Mouse (Mus musculus): ENCODE measurements around the gene Gm20741.

Gene Gm20741

DNA sequence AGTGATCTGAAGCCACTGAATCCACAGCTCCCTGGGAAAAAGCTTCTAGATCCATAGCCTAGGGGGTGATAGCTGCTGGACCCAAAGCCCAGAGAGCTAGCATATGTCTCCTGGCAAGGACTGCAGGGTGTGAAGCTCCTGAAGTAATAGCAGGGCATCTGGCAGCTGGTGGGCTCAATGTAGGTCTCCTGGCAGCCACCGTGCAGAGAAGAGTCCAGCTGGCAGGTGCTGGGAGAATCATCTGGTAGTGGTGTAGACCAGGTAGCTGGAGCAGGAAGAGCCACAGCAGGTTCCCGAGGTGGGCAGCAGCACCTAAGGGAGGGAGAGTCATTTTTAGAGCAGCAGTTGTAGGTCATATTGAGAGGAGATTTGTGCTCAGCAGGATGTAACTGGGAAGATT is at the start of gene Gm20741:
Gene Gm20741, minus strand, starts transcription at position 394 of the 400 bp plus-strand sequence.
- no peak for DNase-seq (ENCODE audit: low read depth, low spot score)

- no peak for DNase-seq (ENCODE audit: low read depth, low spot score)
These were observed 39.4 kb upstream of the Gm20741 start for GRCm38 (mm10) chr16:88851450-88851849.

DNA sequence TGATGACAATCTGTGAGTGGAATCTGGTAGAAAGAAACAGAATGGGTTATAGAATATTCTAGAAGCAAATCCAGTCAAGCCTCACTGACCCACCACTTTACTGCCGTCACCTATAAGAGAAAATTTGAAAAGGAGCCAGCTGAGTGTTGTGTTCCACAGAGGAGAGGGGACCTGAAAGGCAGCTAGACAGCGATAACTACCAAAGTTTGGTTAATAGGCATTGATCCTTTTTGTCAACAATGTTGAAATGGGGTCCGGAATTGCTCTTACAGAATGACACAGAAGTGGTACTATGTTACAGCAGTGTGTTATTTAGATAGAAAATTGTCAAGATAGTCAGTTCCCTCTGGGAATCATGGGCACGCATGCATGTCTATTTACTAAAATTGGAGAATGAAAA is 36.5 kb upstream of the Gm20741 start:
- DNase-seq (ENCODE audit: low read depth, low spot score): no peak

GRCm38 (mm10) chr16:88847363-88847762 is 35.3 kb upstream of the Gm20741 start:
- DNase-seq (ENCODE audit: low read depth, low spot score): no peak

DNA sequence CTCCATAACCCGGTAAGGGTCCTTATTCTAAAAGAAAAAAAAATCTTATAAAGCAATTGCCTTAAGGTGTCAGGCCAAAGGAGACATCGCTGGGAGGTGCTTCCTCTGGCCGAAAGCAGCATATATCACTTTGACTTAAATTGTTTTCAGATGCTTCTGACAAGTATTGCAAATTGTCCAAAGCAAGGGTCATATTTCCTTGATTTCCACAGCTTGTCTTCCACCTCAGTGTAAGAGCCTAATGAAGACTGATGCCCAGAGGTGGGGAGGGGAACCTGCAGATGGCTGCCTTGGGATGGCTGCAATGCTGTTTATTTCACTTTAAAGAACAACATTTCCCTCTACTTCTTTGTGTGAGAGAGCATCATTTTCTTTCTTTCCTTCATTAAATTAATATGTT is 15.0 kb upstream of the Gm20741 start:
- DNase-seq (ENCODE audit: low read depth, low spot score): no peak

- no peak for DNase-seq (ENCODE audit: low read depth, low spot score)
These were observed 14.2 kb upstream of the Gm20741 start, which contains the start of gene Krtap14 for GRCm38 (mm10) chr16:88826095-88826652. Krtap14 (minus strand) TSS chr16:88826145.

GRCm38 (mm10) chr16:88823736-88824135 is 11.7 kb upstream of the Gm20741 start:
- no peak for DNase-seq (ENCODE audit: low read depth, low spot score)

DNA sequence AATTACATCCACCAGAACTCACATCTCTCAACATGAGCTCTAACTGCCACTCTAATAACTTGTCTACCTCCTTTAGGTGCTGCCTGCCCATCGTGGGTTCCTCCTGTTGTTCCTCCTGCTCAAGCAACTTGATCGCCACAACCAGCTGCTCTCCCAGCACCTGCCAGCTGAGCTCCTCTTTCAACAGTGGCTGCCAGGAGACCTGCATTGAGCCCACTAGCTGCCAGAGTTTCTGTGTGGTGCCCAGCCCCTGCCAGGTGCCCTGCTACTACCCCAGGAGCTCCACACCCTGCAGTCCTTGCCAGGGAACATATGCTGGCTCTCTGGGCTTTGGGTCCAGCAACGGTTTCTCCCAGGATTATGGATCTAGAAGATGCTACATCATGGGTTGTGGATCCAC is 8.0 kb upstream of the Gm20741 start, which contains the start of gene Krtap15:
Gene Krtap15, plus strand, starts transcription at position 150 of the 400 bp plus-strand sequence.
- DNase-seq (ENCODE audit: low read depth, low spot score): no peak

DNA sequence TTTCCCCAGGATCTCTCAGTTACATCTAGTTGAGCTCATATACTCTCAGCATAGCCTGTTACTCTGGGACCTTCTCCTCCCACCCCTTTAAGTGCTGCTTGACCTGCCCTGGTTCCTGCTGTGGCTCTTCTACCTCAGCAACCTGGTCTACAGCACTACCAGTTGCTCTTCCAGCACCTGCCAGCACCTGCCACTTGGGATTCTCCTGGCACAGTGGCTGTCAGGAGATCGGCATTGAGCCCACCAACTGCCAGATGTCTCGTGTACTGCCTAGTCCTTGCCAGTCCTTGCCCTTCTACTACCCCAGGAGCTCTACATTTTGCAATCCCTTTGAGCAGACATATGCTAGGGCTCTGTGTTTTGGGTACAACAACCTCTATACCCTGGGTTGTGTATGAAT is 25.2 kb downstream of the Gm20741 start:
- no peak for DNase-seq (ENCODE audit: low read depth, low spot score)

DNA sequence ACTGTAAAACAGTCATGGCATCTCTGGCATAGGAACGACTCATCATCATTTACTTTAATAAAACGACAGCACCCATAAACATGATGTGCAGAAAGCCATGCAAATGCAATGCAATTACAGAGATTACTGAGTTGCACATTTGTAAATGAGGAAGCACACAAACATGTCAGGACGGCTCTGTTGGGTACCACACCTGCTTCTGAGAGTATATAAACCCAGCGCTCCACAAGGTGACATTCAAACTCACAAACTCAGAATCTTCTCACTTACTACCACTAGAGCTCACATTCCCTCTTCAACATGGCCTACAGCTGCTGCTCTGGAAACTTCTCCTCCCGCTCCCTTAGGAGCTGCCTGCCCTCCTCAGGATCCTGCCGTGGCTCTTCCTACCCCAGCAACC is 34.4 kb downstream of the Gm20741 start, which contains the start of gene Gm5965:
Gene Gm5965, plus strand, starts transcription at position 301 of the 400 bp plus-strand sequence.
- no peak for DNase-seq (ENCODE audit: low read depth, low spot score)

DNA sequence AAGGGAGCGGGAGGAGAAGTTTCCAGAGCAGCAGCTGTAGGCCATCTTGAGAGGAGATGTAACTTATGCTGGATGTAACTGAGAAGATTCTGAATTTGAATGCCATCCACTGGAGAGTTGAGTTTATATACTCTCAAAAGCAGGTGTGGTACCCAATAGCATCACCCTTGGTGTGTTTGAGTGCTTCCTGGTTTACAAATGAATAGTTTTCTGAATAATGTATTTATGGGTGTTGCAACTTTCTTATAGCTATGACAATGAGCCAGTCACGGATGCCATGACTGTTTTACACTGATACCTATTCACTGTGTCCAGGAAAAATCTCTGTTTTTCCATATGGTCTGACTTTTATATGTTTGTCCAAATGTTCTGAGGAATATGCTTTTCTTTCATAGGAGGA is 37.9 kb downstream of the Gm20741 start, which contains the start of gene 2310057N15Rik:
Gene 2310057N15Rik, minus strand, starts transcription at position 101 of the 400 bp plus-strand sequence.
- DNase-seq (ENCODE audit: low read depth, low spot score): no peak
